Mouse (Mus musculus) heart, embryonic 11.5 days (tissue): ENCODE measurements around the gene Amtn. TPM values are rescaled to one million over a fixed set of nuclear protein-coding genes. Genes with fewer than 3 reads are reported as not detected.
"Not testable (repeated sequence)": the region's sequence is repeated elsewhere in the genome, so short reads cannot be mapped to it uniquely, and the experiment has no call there.

Experiments used
- ATAC-seq: fragments of 200-750 bp; cut with Nextera tagmentation; replicated peaks from 2 replicates; pipeline ENCODE4 v1.8.0; 2017; ENCODE audit warnings: moderate library complexity; ENCODE audit not compliant: insufficient number of reproducible peaks, low FRiP score, low TSS enrichment
- H3K27ac ChIP-seq: fragments of 300-500 bp; sonication (generic); 2 replicates; pipeline ENCODE4 v1.5.1; 2014; ENCODE audit warnings: mild to moderate bottlenecking, low read depth, low read length
- H3K27me3 ChIP-seq: fragments of 300-500 bp; sonication (generic); 2 replicates; pipeline ENCODE4 v1.6.1; 2014; ENCODE audit warnings: mild to moderate bottlenecking, low read length, mixed read lengths; ENCODE audit not compliant: control insufficient read depth, insufficient read depth
- H3K36me3 ChIP-seq: fragments of 300-500 bp; sonication (generic); 2 replicates; pipeline ENCODE4 v1.6.1; 2014; ENCODE audit warnings: mild to moderate bottlenecking, low read length, moderate library complexity, mixed read lengths; ENCODE audit not compliant: control insufficient read depth, insufficient read depth
- H3K4me1 ChIP-seq: fragments of 300-500 bp; sonication (generic); 2 replicates; pipeline ENCODE4 v1.6.1; 2014; ENCODE audit warnings: low read length; ENCODE audit not compliant: control insufficient read depth, insufficient read depth
- H3K4me2 ChIP-seq: fragments of 300-500 bp; sonication (generic); 2 replicates; pipeline ENCODE4 v1.6.1; 2014; ENCODE audit warnings: mild to moderate bottlenecking, moderate library complexity
- H3K4me3 ChIP-seq: fragments of 300-500 bp; sonication (generic); 2 replicates; pipeline ENCODE4 v1.5.1; 2014; ENCODE audit warnings: low read depth, low read length
- H3K9ac ChIP-seq: fragments of 300-500 bp; sonication (generic); 2 replicates; pipeline ENCODE4 v1.6.1; 2014; ENCODE audit warnings: mild to moderate bottlenecking, low read depth, low read length, moderate library complexity
- H3K9me3 ChIP-seq: fragments of 300-500 bp; sonication (generic); replicated peaks from 2 replicates; pipeline ENCODE4 v1.6.1; 2016; ENCODE audit warnings: low read length; ENCODE audit not compliant: control insufficient read depth
- WGBS: fragments of 180-500 bp; shearing (Covaris S2); extraction: QIAGEN DNeasy Blood & Tissue Kit; methylation state at CpG from one replicate; pipeline ENCODE4 v1.1.7; 2014; ENCODE audit not compliant: insufficient replicate concordance; 5-methylcytosine and 5-hydroxymethylcytosine counted together
- polyA plus RNA-seq: library from polyadenylated mRNA; unstranded; fragments of >200 nt; fragmentation: Nextera tagmentation; extraction: Ambion mirVana; gene quantifications from 2 replicates; pipeline ENCODE4 v1.2.1, GENCODE M21; 2014

Amtn gene
- polyA plus RNA-seq, 1 experiment from 2014 or later = not detected

DNA sequence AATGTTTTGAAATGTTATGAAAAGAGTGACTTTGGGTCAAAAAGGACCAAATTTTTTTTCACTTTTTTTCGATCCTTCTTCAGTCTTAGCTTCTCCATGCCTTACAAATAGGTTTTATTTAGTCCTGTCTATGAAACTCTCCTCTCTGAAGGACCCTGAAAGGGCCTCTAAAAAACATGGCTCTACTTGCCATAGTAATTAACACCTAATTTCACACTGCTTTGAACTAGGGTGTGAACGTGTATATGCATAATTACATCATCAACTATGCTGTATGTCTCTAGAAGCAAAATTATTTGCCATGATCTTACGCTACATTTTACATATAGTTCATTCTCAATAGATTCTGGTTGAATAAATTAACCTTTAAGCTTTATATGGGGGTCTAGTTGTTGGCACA, 25.6 kb downstream of the Amtn start:
- Histone ChIP-seq H3K4me2 (no peak overlapping the region), H3K4me1 (no peaks in the 10 kb centered on the region), H3K9me3 (no peaks in the 10 kb centered on the region), H3K9ac (no peak overlapping the region), H3K27ac (no peak overlapping the region), H3K4me3 (no peak overlapping the region), H3K36me3 (no peaks in the 10 kb centered on the region), H3K27me3 (no peaks in the 10 kb centered on the region)
- WGBS = 73% methylated on average over 3 of the region's 3 CpGs
- ATAC-seq = no peak

DNA sequence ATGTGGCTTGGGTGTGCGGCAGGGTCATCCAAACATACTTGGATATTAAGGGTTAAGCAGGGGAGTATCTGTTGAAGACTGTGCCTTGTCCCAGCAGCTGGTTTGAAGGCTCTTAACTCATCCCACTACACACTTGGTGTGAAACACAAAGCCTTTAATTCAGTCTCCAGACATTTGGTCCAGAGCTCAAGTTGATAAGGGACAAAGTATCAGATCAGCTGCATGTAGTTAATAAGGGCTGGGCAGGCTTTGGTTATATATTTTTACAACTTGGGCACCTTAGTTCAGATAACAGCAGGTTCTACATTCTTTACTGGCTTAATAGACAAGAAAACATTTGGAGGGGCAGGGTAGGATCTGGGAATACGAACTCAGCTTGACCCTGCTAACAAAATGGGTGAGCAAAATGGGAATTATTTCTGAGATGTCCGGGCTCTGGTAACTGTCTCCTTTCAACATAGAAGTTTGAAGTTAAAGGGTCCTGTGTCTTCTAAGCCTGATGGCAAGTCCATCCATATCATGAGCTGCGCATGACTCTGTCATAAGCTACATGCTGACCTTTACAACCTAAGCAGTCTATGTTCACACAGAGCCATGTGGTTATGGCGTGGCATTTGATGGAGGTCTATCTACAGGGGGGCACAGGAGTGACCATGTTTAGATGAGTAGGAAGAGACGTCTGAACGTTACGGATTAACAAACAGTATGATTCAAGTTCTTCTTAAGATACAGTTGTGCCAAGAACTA, 44.6 kb downstream of the Amtn start:
- Histone ChIP-seq H3K9me3 (no peaks in the 10 kb centered on the region), H3K27ac (no peak overlapping the region), H3K27me3 (no peaks in the 10 kb centered on the region), H3K4me3 (no peak overlapping the region), H3K4me1 (no peaks in the 10 kb centered on the region), H3K36me3 (no peaks in the 10 kb centered on the region), H3K4me2 (no peak overlapping the region), H3K9ac (no peak overlapping the region)
- ATAC-seq = no peak
- WGBS = 82% methylated on average over 8 of the region's 8 CpGs

GRCm38 (mm10) chr5:88424892-88425291, 49.0 kb downstream of the Amtn start:
- ATAC-seq, H3K4me2 ChIP-seq, H3K4me1 ChIP-seq, H3K4me3 ChIP-seq, H3K9ac ChIP-seq, H3K36me3 ChIP-seq, H3K27ac ChIP-seq, H3K9me3 ChIP-seq, H3K27me3 ChIP-seq: not testable (repeated sequence)
- 73% methylated on average over 2 of the region's 2 CpGs for WGBS

DNA sequence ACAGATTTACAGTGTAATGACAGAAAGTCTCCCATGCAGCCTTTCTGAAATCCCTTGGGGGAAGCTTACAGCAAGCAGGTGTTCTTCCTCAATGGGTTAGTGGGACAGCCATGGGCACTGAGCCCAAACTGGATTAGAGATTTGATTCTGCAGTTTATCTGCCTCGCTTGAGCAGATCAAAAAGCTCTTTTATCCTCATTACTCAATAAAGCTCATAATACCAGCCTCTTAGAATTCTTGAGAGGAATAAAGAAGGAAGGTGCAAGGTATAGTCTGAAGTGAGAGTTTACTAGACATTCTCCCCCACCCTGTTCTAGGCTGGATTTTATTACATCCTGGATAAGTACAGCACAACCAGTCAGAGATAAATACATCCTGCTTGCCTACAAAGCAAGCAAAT, 50.8 kb downstream of the Amtn start:
- no peak overlapping the region for H3K9ac ChIP-seq
- H3K4me2 ChIP-seq = no peak overlapping the region
- H3K27ac ChIP-seq = no peak overlapping the region
- ATAC-seq = no peak
- no peaks in the 10 kb centered on the region for H3K9me3 ChIP-seq
- H3K36me3 ChIP-seq = no peaks in the 10 kb centered on the region
- no peak overlapping the region for H3K4me3 ChIP-seq
- H3K4me1 ChIP-seq = no peaks in the 10 kb centered on the region
- no peaks in the 10 kb centered on the region for H3K27me3 ChIP-seq
- WGBS = 48% methylated on average over 1 of the region's 1 CpGs

Other genes with a start within 250 kb of the Amtn start
- gene Gm11115, start 222.0 kb upstream of the Amtn start, polyA plus RNA-seq = not detected in 2 replicates
- gene Gm7714, start 107.2 kb upstream of the Amtn start, polyA plus RNA-seq = not detected in 2 replicates
- gene Prol1, start 58.8 kb upstream of the Amtn start, polyA plus RNA-seq = not detected in 2 replicates
- gene Ambn, start 79.9 kb downstream of the Amtn start, polyA plus RNA-seq = not detected in 2 replicates
- not detected in 2 replicates for gene Enam, start 111.9 kb downstream of the Amtn start, polyA plus RNA-seq
- 0.21 TPM in 1 of 2 replicates, not detected in the other for gene Jchain, start 151.8 kb downstream of the Amtn start, polyA plus RNA-seq
- gene Utp3, start 178.4 kb downstream of the Amtn start, polyA plus RNA-seq = 52.7 and 55.6 TPM in 2 replicates
- gene Rufy3, start 188.9 kb downstream of the Amtn start, polyA plus RNA-seq = 13.0 and 15.0 TPM in 2 replicates